Mouse (Mus musculus) gastrocnemius, postnatal 14 days (tissue): ENCODE results near the gene Ttyh2. TPM values are rescaled to one million over a fixed set of nuclear protein-coding genes. Genes with fewer than 3 reads are reported as not detected.
"Not testable (repeated sequence)": the region's sequence is repeated elsewhere in the genome, so short reads cannot be mapped to it uniquely, and the experiment has no call there.

Experiments
- DNase-seq: peaks from one replicate; pipeline ENCODE4 v3.0.0; 2021; ENCODE audit warnings: mixed read lengths
- intact Hi-C: fragments of 180-260 bp; cut with DNase I; formaldehyde crosslinking; loops from one replicate; pipeline ENCODE4 v1.15.1; 2025; ENCODE audit warnings: low total_unique reads
- total RNA-seq, 2 experiments: library from RNA; stranded (reverse); gene quantifications; 2 replicates each; pipeline ENCODE4 v1.2.3; 2021

Ttyh2 gene
- total RNA-seq, 2 experiments from 2014 or later, result 32.9 to 48.2 TPM

DNA sequence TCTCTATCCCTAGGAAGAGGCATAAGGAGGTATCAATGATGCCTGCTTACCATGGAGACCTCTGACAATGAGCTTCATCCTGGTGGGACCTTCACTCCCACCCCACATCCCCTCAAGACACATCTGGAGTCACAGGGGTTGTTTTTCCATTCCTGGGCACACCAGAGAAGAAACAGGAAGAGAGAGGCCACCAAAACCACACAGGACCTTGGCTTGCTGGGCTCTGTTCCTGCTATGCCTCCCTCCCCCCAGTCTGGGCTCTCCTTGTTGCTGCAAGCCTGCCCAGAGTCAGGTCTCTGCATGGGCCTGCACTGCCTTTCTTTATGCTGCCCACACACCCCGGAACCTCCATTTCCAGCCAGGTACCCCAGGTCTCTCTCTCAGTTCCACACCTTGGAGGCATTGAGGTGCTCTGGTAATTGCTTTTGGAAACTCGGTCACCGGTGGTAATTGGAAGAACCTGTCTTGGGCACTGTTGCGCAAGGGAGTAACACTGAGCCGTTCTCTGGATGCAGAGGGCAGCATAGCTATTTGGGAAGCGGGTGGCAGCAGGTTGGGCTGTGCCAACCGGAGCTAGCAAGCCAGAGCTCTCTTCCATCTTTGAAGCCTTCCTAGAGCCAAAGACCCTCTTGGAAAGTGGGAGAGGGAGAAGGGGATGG, 19.8 kb upstream of the Ttyh2 start:
- DNase-seq, result no peak
- intact Hi-C loops, result no loop called here

DNA sequence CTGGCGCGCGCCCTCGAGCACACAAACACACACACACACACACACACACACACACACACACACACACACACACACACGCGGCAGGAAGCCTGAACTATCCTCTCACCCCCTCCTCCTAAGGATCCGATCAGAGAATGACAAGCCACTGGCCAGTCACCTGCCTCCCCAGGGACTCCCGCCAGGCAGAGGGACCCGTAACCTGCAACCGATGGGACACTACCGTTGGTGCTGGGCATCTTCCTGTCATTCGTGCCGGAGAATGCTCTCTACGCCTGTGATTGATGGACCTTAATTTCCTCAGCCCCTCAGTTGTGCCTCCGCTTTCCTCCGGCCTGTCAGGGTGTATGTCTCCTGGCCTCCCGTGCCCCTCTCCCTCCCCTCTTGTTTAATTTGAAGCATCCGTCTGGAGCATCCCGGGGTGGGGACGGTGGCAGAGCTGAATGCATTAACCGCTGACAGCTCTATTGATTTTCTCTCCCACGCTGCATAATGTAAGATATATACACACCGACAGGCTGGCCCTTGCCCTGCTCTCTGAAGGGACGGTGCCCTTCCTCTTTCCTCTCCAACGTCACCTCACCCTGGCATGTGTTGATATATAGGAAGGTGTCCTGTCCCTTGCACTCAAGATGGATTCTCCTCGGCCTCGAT, 18.1 kb upstream of the Ttyh2 start:
- intact Hi-C loops, result no loop called here

DNA sequence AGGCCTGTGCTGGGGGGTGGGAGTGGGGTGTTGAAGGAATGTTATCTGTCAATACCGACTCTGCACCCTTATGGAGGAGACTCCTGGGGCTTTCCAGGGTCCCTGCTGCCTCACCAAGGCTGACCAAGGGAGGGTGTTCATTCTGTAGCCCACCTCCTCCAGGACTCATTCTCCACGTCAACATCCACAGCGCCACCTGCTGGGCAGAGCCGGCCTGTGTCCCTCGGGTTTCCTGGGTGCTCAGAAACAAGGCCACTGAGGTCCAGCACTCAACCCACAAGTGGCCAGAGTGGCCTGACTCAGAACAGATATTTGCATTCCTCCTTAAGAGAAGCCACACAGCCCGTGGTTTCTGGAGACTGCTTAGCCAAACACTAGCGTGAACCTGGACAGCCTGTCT, 17.5 kb upstream of the Ttyh2 start:
- intact Hi-C loops, result no loop called here
- peak; percentile 50 for DNase-seq

More for the DNA sequence above, 18.1 kb upstream of the Ttyh2 start:
- DNase-seq, result no peak

DNA sequence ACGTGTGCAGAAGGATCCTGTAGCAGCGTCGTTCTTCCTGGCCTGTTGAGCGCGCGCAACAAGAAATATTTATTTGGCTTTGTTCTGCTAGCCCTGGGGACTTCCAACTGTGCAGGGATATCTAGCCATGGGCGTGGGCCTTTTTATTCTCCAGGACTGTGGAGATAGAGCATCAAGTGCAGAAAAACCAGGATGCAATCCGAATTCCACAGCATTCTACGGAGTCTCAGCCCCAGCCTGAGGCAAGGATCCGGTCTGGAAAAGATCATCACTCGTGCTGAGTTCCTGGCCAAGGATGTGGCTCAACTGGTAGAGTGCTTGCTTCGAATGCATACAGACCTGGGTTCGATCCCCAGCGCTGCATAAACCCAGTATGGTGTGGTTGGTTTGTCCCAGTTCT, 13.1 kb upstream of the Ttyh2 start:
- intact Hi-C loops, result no loop called here
- DNase-seq, result no peak

DNA sequence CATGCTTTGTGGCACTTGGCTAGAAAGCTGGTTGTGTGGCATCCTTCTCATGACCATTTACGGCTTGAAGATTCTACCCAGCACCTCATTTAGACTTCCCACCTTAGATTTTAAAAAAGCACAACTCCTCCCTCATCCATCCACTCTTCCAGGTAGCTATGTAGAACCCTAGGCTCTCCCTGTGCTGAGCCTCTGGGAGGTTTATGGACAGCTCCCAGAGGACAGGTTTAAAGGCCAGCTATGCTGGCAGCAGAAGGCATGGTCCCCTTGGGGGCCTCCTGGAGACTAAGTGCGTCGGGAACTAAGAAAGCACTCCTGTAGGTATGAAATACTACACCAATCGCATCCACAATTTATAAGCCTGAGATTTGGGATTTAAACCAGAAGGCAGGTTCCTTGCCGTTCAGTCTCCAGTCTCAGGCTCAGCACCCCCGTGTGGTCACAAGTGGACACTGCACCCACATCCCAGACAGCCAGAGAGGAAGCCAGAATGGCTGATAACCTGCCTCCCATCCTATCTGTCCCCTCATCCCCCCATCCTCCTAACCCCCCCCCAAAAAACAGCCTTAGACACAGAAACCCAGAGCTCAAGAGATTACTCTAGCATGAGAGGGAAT, 12.4 kb upstream of the Ttyh2 start:
- peak; percentile 59 for DNase-seq
- intact Hi-C loops, result no loop called here

DNA sequence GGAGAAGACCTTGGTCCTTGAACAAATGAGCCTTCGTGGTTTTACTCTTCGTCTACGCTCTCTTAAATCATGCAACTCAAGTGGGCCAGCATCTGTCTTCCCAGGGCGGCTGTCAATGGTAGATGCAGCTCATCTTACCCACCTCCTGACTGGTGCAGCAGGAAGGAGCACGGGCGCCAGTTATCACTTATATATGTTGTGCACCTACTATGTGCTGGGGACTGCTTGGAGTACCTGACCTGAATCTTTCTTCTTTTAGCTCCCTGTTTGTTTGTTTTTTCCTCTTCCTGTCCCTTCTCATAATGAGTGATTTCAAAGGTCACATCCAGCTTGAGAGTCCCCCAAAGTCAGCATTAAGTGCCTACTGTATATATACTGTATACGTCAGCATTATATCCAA, 11.1 kb upstream of the Ttyh2 start:
- intact Hi-C loops, result no loop called here
- DNase-seq, result no peak

DNA sequence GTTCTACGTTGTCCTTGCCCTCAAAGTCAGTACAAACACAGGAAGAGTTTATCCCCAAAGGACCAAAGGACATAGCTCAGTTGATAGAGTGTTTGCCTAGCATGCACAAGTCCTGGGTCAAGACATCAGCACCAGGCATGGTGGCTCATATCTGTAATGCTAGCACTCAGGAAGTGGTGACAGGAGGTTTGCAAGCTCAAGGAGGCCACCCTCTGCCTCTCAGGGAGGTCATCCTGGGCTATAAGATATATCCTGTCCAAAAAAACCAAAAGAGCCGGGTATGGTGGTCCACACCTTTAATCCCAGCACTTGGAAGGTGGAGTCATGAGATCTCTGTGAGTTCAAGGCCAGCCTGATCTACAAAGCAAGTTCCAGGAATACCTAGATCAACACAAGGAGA, 9.8 kb upstream of the Ttyh2 start:
- intact Hi-C loops, result no loop called here
- DNase-seq, result no peak

DNA sequence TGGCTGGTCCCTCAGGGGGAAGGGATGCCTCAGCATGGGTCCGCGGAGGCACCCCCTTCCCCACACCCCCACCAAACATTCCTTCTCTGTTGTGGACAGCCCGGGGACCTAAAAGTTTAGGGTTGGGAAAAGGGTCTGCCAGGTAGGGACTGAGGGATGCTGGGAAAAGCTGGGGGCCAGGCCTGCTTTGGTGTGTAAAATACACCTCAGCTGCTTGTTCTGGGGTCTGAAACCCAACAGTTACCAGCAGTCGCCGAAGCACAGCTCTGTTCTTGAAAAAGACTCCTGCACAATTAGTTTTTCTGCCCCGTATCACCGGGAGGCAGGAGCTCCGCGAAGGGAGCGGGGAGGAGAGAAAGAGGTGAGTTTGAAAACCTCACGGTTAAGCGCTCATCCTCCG, 8.4 kb upstream of the Ttyh2 start:
- intact Hi-C loops, result no loop called here

DNA sequence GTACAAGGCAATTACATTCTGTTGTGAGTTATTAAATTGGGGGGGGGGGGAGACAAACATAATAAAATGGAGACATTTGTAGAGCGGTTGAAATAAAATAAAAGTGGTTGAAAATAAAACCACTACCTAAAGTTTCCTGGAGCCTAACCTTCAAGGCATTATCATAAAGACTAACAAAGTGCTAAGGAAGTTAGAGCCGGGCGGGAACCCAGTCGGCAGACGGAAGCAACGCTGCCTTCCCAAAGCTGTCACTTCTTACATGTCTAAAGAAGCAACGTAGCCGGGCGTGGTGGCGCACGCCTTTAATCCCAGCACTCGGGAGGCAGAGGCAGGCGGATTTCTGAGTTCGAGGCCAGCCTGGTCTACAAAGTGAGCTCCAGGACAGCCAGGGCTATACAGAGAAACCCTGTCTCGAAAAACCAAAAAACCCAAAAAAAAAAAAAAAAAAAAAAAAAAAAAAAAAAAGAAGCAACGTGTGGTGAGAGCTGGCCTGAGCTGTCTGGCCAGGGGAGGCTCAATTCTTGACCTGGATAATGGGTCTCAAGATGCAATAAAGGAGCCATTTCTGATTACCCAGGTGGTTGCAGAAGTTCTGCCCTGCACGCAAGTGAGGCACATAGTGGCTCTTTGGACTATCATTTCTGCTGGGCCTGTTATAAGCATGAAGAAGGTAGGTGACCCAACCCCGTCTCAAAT, 7.8 kb upstream of the Ttyh2 start:
- intact Hi-C loops, result no loop called here
- DNase-seq, result no peak

More for the DNA sequence above, 8.4 kb upstream of the Ttyh2 start:
- DNase-seq, result no peak

DNA sequence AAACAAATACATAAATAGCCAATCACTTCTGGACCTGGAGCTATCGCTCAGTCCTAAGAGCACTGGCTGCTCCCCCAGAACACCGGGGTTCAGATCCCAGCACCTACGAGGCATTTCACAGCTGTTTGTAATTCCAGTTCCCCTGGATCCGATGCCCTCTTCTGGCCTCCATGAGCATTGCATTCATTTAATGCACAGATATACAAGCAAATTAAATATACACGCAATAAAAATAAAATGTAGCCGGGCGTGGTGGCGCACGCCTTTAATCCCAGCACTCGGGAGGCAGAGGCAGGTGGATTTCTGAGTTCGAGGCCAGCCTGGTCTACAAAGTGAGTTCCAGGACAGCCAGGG, 7.3 kb upstream of the Ttyh2 start:
- DNase-seq, intact Hi-C loops: not testable (repeated sequence)

DNA sequence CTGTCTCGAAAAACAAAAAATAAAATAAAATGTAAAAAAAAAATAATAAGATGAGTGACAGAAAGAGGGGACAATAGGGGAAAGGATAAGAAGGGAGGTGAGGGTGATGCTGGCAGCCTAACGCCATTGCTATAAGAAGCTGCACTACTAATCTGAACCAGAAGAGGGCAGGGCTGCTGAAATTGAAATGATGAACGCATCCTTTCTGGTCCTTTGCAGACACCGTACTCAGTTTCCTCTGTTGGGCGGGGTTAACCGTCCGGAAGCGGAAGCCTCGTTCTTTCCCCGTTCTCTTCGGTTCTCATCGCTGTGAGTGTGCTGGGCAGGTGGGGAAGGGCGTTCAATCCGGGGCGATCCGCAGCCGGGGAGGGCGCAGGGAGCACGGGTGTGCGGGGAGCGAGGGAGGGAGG, 6.9 kb upstream of the Ttyh2 start, which contains the start of gene Rpl38:
TSS of gene Rpl38 (plus strand) at position 224 of the 410 bp plus-strand sequence.
- intact Hi-C loops, result no loop called here
- peak; percentile 89 for DNase-seq

DNA sequence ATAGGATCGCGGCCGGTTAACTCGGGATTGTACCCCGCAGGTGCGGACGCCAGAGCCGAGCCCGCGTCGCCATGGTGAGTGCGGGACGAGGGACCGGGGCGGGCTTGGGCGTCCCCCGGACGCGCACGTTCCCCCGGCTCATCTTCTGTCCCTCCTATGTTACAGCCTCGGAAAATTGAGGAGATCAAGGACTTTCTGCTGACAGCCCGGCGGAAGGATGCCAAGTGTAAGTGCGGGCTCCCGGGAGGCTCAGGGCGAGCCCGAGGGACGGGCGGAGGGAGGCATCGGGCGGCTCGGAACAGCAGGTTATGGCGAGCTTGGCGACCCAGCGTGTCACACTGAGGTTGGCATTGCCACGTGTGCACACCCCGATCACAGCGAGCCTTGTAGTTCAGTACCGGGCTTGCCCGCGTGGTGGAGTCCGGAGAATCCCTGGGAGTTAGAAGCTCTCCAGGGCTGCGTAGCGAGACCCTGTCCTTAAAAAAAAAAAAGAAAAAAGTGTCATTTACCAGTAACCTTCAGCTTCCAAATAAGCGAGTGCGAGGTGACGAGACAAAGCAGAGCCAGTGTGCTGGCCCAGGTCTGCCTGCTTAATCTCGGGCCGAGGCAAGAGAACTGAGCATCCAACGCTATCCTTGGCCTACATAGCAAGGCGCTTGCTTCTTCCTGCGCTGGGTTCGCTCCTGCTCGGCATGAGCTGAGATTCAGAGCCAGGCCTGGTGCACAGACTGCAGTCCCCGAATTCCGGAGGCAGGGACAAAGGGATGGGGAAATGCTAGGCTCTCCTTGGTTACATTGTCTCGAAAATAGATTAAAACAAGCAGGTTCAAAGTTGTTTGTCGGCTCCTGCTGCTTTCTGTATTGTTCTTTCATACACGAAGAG, 6.2 kb upstream of the Ttyh2 start:
- intact Hi-C loops, result no loop called here
- peak; percentile 84 for DNase-seq

DNA sequence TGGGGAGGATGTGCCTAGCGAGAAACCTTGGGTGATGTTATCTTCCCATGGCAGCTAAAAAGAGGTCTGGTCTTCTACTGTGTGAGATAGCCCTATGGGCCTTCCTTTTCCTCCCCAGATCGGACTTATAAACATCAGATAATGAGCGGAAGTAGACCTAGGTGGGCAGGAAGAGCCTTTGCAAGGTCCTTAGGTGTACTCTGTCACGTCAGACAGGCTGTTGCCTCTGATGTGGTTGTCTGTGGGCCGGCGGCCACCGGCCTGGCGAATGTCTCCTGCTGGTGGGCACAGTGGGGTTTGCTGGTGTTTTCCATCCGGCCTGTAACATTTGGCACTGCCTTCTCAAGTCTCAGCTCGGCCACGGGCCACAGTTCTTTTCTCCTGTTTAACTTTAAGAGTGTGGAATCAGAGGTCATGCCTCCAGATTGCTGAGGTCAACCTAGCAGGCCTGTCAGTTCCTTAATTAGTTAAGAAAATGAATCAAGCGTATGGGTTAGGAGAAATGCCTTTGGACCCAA, 5.5 kb upstream of the Ttyh2 start:
- no peak for DNase-seq
- intact Hi-C loops, result loop anchor here (10.0 kb wide), 1 partner anchor 55 kb away; the partner anchor contains the start of gene Dnaic2

DNA sequence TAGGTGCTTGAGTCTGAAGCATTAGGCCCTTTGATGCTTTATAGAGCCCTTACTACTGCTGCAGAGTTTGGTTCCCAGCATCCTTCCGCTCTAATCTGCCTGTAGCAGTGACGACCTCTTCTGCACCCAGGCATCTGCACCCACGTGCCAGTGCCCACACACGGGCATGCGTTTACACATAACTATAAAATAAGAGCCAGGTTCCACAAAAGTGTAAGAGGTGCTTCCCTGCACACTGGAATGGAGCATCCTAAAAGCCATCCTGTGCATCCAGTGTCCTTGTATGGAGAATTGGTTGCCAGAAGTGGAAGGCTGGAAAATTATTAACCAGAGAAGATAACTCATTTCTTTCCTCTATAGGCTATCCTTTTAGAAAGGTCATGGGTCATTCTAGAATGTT, 4.1 kb upstream of the Ttyh2 start:
- DNase-seq, result no peak
- intact Hi-C loops, result loop anchor here (10.0 kb wide), 1 partner anchor 54 kb away; the partner anchor contains the start of gene Dnaic2

DNA sequence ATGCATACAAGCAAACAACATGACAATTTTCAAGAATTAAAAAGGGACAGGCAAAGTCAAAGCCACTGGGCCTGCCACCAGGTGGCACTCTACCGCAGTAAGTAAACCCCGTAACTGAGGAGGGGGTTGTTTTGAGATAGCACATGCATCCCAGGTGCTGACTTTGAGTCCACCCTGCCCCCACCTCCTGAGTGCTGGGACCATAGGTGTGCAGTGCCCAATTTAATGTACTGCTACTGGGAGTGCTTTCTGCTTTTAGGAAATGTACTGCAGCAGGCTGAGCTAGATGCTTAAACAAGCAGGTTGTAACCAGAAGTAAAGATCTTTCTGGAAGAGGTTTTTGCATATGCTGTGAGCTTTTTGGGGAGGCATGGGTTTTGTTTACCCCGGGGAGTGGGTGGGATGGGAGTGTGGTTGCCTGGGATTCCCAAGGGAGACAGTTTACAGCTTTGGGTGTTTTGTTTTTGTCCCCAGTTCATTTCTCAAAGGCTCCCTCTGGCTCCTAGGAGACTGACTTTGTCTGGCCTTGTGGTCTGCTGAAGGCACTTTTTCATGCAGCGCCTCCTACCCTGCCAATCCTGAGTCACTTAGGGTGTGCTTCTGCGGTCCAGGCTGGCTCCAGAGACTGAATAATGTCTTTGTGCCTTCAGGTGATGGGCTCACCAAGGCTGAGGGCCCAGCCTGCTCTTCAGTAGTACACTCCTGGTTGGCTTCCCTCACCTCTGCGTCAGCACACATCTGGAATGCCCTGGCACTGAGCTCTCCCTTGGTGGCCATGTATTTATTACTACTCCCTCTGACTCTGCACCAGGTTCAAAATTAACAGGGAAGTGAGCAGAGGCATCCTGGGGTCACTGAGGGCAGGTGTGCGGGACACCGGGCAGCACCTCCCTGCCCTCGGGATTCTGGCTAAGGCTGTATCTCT, 2.2 kb upstream of the Ttyh2 start:
- intact Hi-C loops, result loop anchor here (10.0 kb wide), 1 partner anchor 52 kb away; the partner anchor contains the start of gene Dnaic2
- DNase-seq, result no peak

DNA sequence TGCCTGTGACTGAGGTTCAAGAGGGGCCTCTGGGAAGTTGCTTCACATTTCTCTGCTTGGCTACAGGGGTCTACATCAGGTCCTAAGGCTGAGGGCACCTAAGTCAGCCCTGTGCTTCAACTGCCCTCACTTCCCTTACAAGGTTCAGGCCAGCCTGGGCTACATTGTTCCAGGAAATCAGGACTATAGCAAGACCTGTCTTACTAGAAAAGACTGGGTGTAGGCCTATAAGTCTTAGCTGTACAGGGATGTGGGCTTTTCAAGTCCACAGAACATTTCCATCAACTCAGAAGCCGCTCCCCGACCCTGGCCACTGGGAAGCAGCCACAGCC, 1.5 kb upstream of the Ttyh2 start:
- no peak for DNase-seq

DNA sequence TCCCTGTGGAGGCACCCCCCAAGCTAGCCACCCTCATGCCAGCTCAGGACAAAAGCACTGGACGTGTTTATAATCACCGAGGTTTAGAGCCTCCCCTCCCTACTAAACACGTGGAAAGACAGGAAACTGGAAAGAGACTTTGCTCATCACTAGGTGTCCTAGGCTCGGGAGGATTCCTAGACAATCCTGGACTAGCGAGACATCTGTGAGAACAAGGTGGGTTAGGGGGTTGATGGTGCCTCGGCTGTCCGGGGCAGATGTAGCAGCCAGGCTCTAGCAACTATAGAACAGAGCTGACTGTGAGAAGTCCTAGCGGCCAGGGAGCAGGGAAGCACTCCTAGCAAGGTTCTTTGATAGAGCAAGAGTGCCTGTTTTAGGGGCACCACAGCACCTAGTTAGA, 1.1 kb upstream of the Ttyh2 start:
- intact Hi-C loops, result loop anchor here (10.0 kb wide), 1 partner anchor 51 kb away; the partner anchor contains the start of gene Dnaic2
- no peak for DNase-seq

More for the DNA sequence above, 1.5 kb upstream of the Ttyh2 start:
- intact Hi-C loops, result loop anchor here (10.0 kb wide), 1 partner anchor 51 kb away; the partner anchor contains the start of gene Dnaic2

DNA sequence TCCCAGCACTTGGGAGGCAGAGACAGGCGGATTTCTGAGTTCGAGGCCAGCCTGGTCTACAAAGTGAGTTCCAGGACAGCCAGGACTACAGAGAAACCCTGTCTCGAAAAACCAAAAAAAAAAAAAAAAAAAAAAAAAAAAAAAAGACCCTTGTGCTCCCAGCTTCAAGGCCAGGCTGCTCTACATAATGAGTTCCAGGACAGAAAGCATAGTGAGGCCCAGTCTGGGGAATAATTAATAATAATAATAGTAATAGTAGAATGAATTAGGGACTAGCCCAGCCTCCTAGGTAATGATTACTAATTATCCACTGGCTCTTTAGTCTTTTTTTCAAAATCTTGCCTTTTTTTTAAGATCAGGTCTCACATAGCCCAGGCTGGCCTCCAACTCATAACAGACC, 435 bp upstream of the Ttyh2 start:
- not testable (repeated sequence) for DNase-seq

More for the DNA sequence above, 435 bp upstream of the Ttyh2 start:
- intact Hi-C loops, result loop anchor here (10.0 kb wide), 1 partner anchor 50 kb away; the partner anchor contains the start of gene Dnaic2
